Mouse (Mus musculus) ovary, postnatal 36 days (tissue): Measurements from ENCODE around the gene Rnf10.

ENCODE experiments used
- DNase-seq: peaks from one replicate; pipeline ENCODE4 v3.0.0; 2022; ENCODE audit warnings: low spot score, mixed read lengths

Rnf10 gene

DNA sequence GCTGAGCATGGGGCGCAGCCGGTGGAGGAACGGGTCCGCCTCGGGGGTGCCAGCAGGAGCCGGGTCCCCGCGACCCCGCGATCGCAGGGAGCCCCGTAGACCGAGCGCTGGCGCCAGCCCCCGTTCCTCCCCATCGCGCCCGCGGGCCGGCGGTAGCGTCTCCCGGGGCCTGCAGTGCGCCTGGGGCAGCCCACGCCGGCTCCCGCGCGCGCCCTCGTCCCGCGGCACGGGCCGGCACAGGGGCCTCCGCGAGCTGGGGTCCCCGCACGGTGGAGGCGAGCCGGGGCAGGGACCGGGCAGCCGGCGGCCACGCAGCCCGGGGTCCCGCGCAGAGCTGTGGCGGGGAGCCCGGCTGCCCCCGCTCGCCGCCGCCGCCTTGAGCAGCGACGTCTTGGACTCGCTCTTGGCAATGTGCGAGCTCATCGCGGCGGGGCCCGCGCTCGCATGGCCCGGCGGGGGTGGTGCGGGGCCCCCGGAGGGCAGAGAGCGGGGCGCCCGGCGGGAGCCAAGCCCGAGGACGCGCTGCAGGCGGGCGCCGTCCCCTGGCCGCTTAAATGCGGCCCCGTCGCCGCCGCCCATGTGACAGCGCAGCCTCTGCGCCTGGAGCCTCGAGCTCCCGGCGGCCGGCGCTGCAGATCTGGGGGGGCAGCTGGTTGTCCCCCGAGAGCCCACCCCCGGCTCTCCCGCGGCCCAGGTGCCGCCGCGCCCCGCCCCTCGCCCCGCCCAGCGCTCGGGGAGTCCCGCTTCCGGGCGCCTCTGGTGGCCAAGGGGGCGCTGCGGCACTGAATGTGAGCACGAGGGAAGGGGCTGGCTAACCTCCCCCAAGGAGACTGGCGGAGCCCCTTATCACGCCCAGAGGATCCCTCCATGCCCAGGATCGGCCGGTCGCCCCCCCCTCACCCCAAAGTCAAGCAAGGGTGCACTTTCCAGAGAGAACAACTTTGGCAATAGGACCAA lies 78.8 kb downstream of the Rnf10 start, which contains the start of gene Cabp1:
Gene Cabp1, minus strand, starts transcription at position 713 of the 957 bp plus-strand sequence.
- DNase-seq = peak; percentile 61

DNA sequence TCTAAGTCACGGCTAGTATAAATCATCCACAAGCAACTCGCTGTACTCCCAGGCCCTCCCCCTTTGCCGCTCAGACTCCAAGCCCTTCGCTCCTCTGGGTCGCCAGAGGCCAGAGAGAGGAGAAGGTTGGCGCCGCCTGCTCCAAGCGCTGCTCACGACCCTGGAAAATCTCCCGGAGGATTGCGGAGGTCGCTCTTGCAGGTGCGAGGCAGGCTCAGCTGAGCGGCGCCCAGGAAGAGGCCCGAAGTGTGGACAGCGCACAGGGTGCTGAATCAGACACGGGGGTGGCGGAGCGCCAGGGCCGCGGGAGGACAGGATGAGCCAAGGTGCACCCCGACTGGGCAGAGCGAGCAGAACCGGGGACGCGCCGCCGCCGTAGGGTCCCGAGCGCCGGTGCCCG lies 79.5 kb downstream of the Rnf10 start:
- DNase-seq = peak; percentile 76

DNA sequence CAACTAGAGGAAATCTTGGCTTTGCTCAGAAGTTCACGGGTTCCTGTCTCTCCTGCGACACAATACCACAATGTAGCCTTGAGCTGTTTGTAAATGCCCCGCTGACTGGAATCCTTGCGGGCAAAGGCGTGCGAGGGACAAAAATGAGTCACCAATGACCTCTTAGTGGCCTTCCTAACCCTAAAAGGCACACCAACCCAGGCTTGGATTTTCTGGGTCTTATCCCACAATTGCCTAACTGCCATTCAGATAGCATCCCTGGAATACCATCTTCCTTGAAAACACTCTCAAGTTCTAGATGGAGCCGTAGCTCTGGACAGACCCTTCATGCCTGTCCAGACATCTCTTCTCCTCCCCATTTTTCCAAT lies 79.9 kb downstream of the Rnf10 start:
- DNase-seq = no peak

DNA sequence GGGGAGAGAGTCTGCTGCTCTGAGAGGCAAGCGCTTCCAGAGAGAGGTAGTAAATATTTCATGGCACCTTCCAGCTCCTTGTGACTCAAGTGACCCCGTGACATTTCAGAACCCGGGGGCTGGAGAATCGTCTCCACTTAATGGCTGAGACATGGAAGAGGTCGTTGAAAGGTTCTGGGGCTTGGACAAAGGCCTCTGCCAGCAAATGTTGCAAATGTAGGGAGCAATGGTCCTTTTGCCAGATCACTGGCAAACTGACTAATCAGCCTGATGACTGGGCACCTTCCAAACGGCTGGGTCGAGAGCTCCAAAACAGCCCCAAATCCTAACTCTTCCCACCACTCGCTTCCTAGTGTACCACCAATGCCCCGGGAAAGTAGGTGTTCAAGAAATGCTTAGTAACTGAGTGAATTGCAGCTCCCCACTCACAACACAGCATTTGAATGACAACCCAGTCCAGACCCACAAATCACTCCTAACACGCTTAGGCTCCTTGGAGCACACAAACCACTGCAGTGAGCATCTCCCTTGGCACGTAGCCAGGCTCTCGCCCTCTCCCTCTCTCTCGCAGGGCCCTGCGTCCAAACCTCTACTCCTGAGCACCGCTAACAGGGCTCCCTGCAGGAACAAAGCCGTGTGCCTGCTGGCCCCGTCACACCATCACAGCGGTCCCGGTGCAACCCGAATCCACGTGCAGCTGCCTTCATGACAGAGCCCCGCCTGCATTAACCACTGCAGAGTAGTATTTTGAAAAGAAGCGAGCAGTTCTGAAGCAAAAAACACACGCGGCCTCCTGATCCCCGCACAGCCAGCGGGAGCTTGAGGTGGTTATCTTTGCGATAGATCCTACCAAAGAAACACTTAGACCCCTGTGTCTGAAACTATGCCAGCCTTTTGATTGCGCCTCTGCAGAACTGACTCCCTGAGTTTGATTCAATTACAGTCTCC lies 80.5 kb downstream of the Rnf10 start:
- no peak for DNase-seq
